Mouse (Mus musculus) right cerebral cortex, adult 2 months (tissue): ENCODE data around the gene Rad1.
"Not testable (repeated sequence)": the region's sequence is repeated elsewhere in the genome, so short reads cannot be mapped to it uniquely, and the experiment has no call there.

Source experiments
- DNase-seq, 2 experiments: peaks; one replicate each; pipeline ENCODE4 v3.0.0; 2021 to 2022; ENCODE audit warnings: low spot score in 2 of 2

Rad1 gene

GRCm38 (mm10) chr15:10515166-10515565 lies 29.3 kb downstream of the Rad1 start:
- DNase-seq: no peak

GRCm38 (mm10) chr15:10525896-10526295 lies 40.1 kb downstream of the Rad1 start:
- DNase-seq: no peak

GRCm38 (mm10) chr15:10531352-10531751 lies 45.5 kb downstream of the Rad1 start:
- no peak for DNase-seq

GRCm38 (mm10) chr15:10533361-10533760 lies 47.5 kb downstream of the Rad1 start:
- not testable (repeated sequence) for DNase-seq

- no peak for DNase-seq
Observed at GRCm38 (mm10) chr15:10534591-10534990, 48.8 kb downstream of the Rad1 start.

- no peak for DNase-seq
Observed at GRCm38 (mm10) chr15:10535969-10536368, 50.2 kb downstream of the Rad1 start.

- no peak for DNase-seq
Observed at GRCm38 (mm10) chr15:10540271-10541088, 54.7 kb downstream of the Rad1 start.
